Mouse (Mus musculus) erythroblast, embryonic 14.5 days (primary cell): ENCODE data around the gene Itch.

Experiments
- GATA1 ChIP-seq: IDR thresholded peaks from 2 replicates; pipeline ENCODE4 v1.6.1; 2012; ENCODE audit warnings: low read length, inconsistent platforms, mixed read lengths
- TAL1 ChIP-seq: IDR thresholded peaks from 3 replicates; pipeline ENCODE4 v1.6.1; 2012; ENCODE audit warnings: low read length, inconsistent platforms, mixed read lengths

GRCm38 (mm10) chr2:155135092-155135491 lies 1.8 kb downstream of the Itch start:
- no peak for TF ChIP-seq GATA1
- TF ChIP-seq TAL1, result no peak
